Mouse (Mus musculus): ENCODE measurements at regions not wholly inside any gene's neighbourhood (a gene's known extent, or its start where the extent isn't known, plus 50 kb on each side); places are given as distances from the start of the nearest gene placed in this dataset.

GRCm38 (mm10) chr4:152886773-152887172 is 409.1 kb upstream of the Kcnab2 start:
- ChIA-PET CTCF (no interaction called here), POLR2A (no interaction called here)
- TF ChIP-seq CTCF (IDR thresholded peaks at IDR 0.05) = no peak
- DNase-seq (ENCODE audit: low read depth, low spot score) = no peak
- in situ Hi-C loops (cut with MboI; ENCODE audit: low pct_unique_long_range_greater_than_20kb) = loop anchor here (25.0 kb wide), 1 partner anchor 601 kb away; the partner anchor contains the start of gene Ajap1
- ATAC-seq = no peak
- H3K27me3 ChIP-seq = no peaks in the 10 kb centered on the region

- no peak for ATAC-seq
- CTCF ChIA-PET = no interaction called here
- DNase-seq (ENCODE audit: low read depth, low spot score) = no peak
- POLR2A ChIA-PET = no interaction called here
- H3K27me3 ChIP-seq = no peaks in the 10 kb centered on the region
- in situ Hi-C loops (cut with MboI; ENCODE audit: low pct_unique_long_range_greater_than_20kb) = loop anchor here (25.0 kb wide), 1 partner anchor 606 kb away; the partner anchor contains the start of gene Ajap1
- TF ChIP-seq CTCF (IDR thresholded peaks at IDR 0.05) = no peak
These were observed 403.8 kb upstream of the Kcnab2 start for GRCm38 (mm10) chr4:152881433-152881930.

GRCm38 (mm10) chr4:152880368-152880767 is 402.7 kb upstream of the Kcnab2 start:
- ATAC-seq = no peak
- no peaks in the 10 kb centered on the region for H3K27me3 ChIP-seq
- DNase-seq (ENCODE audit: low read depth, low spot score) = no peak
- in situ Hi-C loops (cut with MboI; ENCODE audit: low pct_unique_long_range_greater_than_20kb) = loop anchor here (25.0 kb wide), 1 partner anchor 607 kb away; the partner anchor contains the start of gene Ajap1
- TF ChIP-seq CTCF (IDR thresholded peaks at IDR 0.05) = no peak
- ChIA-PET POLR2A (no interaction called here), CTCF (no interaction called here)

- POLR2A ChIA-PET = no interaction called here
- in situ Hi-C loops (cut with MboI; ENCODE audit: low pct_unique_long_range_greater_than_20kb) = loop anchor here (25.0 kb wide), 1 partner anchor 608 kb away; the partner anchor contains the start of gene Ajap1
- no peak for ATAC-seq
- DNase-seq (ENCODE audit: low read depth, low spot score) = no peak
- TF ChIP-seq CTCF (IDR thresholded peaks at IDR 0.05) = no peak
- H3K27me3 ChIP-seq = no peaks in the 10 kb centered on the region
- CTCF ChIA-PET = no interaction called here
These were observed 401.3 kb upstream of the Kcnab2 start for GRCm38 (mm10) chr4:152878941-152879340.

- no peak for DNase-seq (ENCODE audit: low read depth, low spot score)
- ATAC-seq = no peak
These were observed 400.7 kb upstream of the Kcnab2 start for GRCm38 (mm10) chr4:152878401-152878800.

GRCm38 (mm10) chr4:152870046-152870445 is 392.4 kb upstream of the Kcnab2 start:
- in situ Hi-C loops (cut with MboI; ENCODE audit: low pct_unique_long_range_greater_than_20kb) = no loop called here
- CTCF ChIA-PET = interaction anchor here (0.7 kb wide), 1 partner anchor 759 kb away, joined by 3 read pairs; no protein-coding TSS in a partner anchor
- ATAC-seq = no peak
- POLR2A ChIA-PET = no interaction called here
- no peak for DNase-seq (ENCODE audit: low read depth, low spot score)
- TF ChIP-seq CTCF (IDR thresholded peaks at IDR 0.05) = no peak
- H3K27me3 ChIP-seq = no peaks in the 10 kb centered on the region

More at GRCm38 (mm10) chr4:152878401-152878800, 400.7 kb upstream of the Kcnab2 start:
- ChIA-PET POLR2A (no interaction called here), CTCF (no interaction called here)
- in situ Hi-C loops (cut with MboI; ENCODE audit: low pct_unique_long_range_greater_than_20kb) = loop anchor here (25.0 kb wide), 1 partner anchor 609 kb away; the partner anchor contains the start of gene Ajap1
- TF ChIP-seq CTCF (IDR thresholded peaks at IDR 0.05) = no peak
- no peaks in the 10 kb centered on the region for H3K27me3 ChIP-seq

- no peak for TF ChIP-seq CTCF (IDR thresholded peaks at IDR 0.05)
- DNase-seq (ENCODE audit: low read depth, low spot score) (no peak), ATAC-seq (no peak)
- in situ Hi-C loops (cut with MboI; ENCODE audit: low pct_unique_long_range_greater_than_20kb) = no loop called here
- ChIA-PET POLR2A (no interaction called here), CTCF (no interaction called here)
- H3K27me3 ChIP-seq = no peaks in the 10 kb centered on the region
These were observed 388.2 kb upstream of the Kcnab2 start for GRCm38 (mm10) chr4:152865894-152866293.

- in situ Hi-C loops (cut with MboI; ENCODE audit: low pct_unique_long_range_greater_than_20kb) = no loop called here
- DNase-seq (ENCODE audit: low read depth, low spot score) (no peak), ATAC-seq (no peak)
- ChIA-PET CTCF (no interaction called here), POLR2A (no interaction called here)
- no peak for TF ChIP-seq CTCF (IDR thresholded peaks at IDR 0.05)
- no peaks in the 10 kb centered on the region for H3K27me3 ChIP-seq
These were observed 385.3 kb upstream of the Kcnab2 start for GRCm38 (mm10) chr4:152862818-152863614.

GRCm38 (mm10) chr4:152859161-152859560 is 381.5 kb upstream of the Kcnab2 start:
- CTCF ChIA-PET = no interaction called here
- no peak for TF ChIP-seq CTCF (IDR thresholded peaks at IDR 0.05)

GRCm38 (mm10) chr4:152850147-152850546 is 372.5 kb upstream of the Kcnab2 start:
- no peak for TF ChIP-seq CTCF (IDR thresholded peaks at IDR 0.05)
- in situ Hi-C loops (cut with MboI; ENCODE audit: low pct_unique_long_range_greater_than_20kb) = no loop called here
- ChIA-PET POLR2A (no interaction called here), CTCF (no interaction called here)
- DNase-seq (ENCODE audit: low read depth, low spot score) (no peak), ATAC-seq (no peak)
- no peaks in the 10 kb centered on the region for H3K27me3 ChIP-seq

More at GRCm38 (mm10) chr4:152859161-152859560, 381.5 kb upstream of the Kcnab2 start:
- DNase-seq (ENCODE audit: low read depth, low spot score) (no peak), ATAC-seq (no peak)
- in situ Hi-C loops (cut with MboI; ENCODE audit: low pct_unique_long_range_greater_than_20kb) = no loop called here
- POLR2A ChIA-PET = no interaction called here
- no peaks in the 10 kb centered on the region for H3K27me3 ChIP-seq

- ChIA-PET POLR2A (no interaction called here), CTCF (no interaction called here)
- DNase-seq (ENCODE audit: low read depth, low spot score) (no peak), ATAC-seq (no peak)
- TF ChIP-seq CTCF (IDR thresholded peaks at IDR 0.05) = no peak
- in situ Hi-C loops (cut with MboI; ENCODE audit: low pct_unique_long_range_greater_than_20kb) = no loop called here
- H3K27me3 ChIP-seq = no peaks in the 10 kb centered on the region
These were observed 358.4 kb upstream of the Kcnab2 start for GRCm38 (mm10) chr4:152836080-152836479.
